Mouse (Mus musculus) intestine, embryonic 16.5 days (tissue): ENCODE results near the gene Fbxw9. TPM values are rescaled to one million over a fixed set of nuclear protein-coding genes. Genes with fewer than 3 reads are reported as not detected.

Experiments used
- ATAC-seq: fragments of 200-750 bp; cut with Nextera tagmentation; 2 replicates; pipeline ENCODE4 v1.8.0; 2017; ENCODE audit warnings: moderate TSS enrichment, moderate library complexity
- H3K27ac ChIP-seq: fragments of 300-500 bp; sonication (generic); 2 replicates; pipeline ENCODE4 v1.5.1; 2014; ENCODE audit warnings: mild to moderate bottlenecking, low read length
- H3K27me3 ChIP-seq: fragments of 300-500 bp; sonication (generic); replicated peaks from 2 replicates; pipeline ENCODE4 v1.6.1; 2014; ENCODE audit warnings: low read length, control low read depth, mixed read lengths; ENCODE audit not compliant: control insufficient read depth, insufficient read depth
- H3K36me3 ChIP-seq: fragments of 300-500 bp; sonication (generic); 2 replicates; pipeline ENCODE4 v1.6.1; 2014; ENCODE audit warnings: low read length, control low read depth; ENCODE audit not compliant: control insufficient read depth, insufficient read depth
- H3K4me1 ChIP-seq: fragments of 300-500 bp; sonication (generic); 2 replicates; pipeline ENCODE4 v1.6.1; 2014; ENCODE audit warnings: low read length, control low read depth, mixed read lengths; ENCODE audit not compliant: control insufficient read depth, insufficient read depth
- H3K4me2 ChIP-seq: fragments of 300-500 bp; sonication (generic); 2 replicates; pipeline ENCODE4 v1.6.1; 2014; ENCODE audit warnings: low read depth, low read length, control low read depth
- H3K4me3 ChIP-seq: fragments of 300-500 bp; sonication (generic); 2 replicates; pipeline ENCODE4 v1.5.1; 2014; ENCODE audit warnings: mild to moderate bottlenecking, low read length
- H3K9ac ChIP-seq: fragments of 300-500 bp; sonication (generic); 2 replicates; pipeline ENCODE4 v1.6.1; 2014; ENCODE audit warnings: low read depth, low read length
- H3K9me3 ChIP-seq: fragments of 300-500 bp; sonication (generic); 2 replicates; pipeline ENCODE4 v1.6.1; 2016; ENCODE audit warnings: low read length, control low read depth; ENCODE audit not compliant: control insufficient read depth
- WGBS: fragments of 180-500 bp; shearing (Covaris S2); extraction: QIAGEN DNeasy Blood & Tissue Kit; methylation state at CpG from one replicate; pipeline ENCODE4 v1.1.7; 2014; 5-methylcytosine and 5-hydroxymethylcytosine counted together
- polyA plus RNA-seq: library from polyadenylated mRNA; unstranded; fragments of >200 nt; fragmentation: Nextera tagmentation; extraction: Ambion mirVana; gene quantifications from 2 replicates; pipeline ENCODE4 v1.2.1, GENCODE M21; 2015

Fbxw9 gene
- polyA plus RNA-seq, 1 experiment from 2014 or later, result 30.7 TPM

DNA sequence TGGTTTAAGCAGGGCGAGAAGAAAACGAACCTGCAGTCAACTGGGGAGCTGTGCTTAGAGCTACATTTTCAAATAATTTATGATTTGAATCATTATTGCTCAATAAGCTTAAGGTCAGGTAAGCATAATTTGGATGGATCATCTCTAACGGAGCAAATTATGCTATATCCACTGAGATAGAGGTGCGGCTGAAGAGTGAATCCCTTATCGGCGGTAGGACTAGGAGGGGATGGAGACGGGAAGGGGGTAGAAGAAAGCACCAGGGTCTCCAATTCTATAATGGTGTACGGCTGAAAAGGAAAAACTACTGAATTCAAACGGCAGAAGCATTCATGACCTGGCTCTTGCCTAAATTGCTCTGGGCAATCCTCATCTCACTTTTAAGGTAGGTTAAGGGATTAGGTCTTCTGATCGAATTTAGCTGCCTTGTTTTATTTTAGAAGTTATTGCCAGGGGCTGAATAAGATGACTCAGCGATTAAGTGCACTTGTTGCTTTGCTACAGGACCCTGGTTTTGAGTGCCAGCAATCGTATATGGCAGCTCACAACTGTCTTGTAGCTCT, 24.6 kb upstream of the Fbxw9 start:
- peaks cover 16% of the 10 kb centered on the region for H3K4me1 ChIP-seq
- 3% methylated on average over 12 of the region's 12 CpGs for WGBS
- peak overlapping the region; percentile 84 for H3K4me3 ChIP-seq
- peak overlapping the region; percentile 81 for H3K4me2 ChIP-seq
- H3K27ac ChIP-seq, result peak overlapping the region; percentile 84
- H3K36me3 ChIP-seq, result peaks cover 9% of the 10 kb centered on the region
- H3K9ac ChIP-seq, result peak overlapping the region; percentile 75
- no peaks in the 10 kb centered on the region for H3K27me3 ChIP-seq
- H3K9me3 ChIP-seq, result no peaks in the 10 kb centered on the region
- no peak for ATAC-seq

GRCm38 (mm10) chr8:85035728-85036310, 24.0 kb upstream of the Fbxw9 start:
- H3K4me1 ChIP-seq, result peaks cover 16% of the 10 kb centered on the region
- under 1% methylated on average over 15 of the region's 15 CpGs for WGBS
- peak overlapping the region; percentile 75 for H3K9ac ChIP-seq
- H3K27me3 ChIP-seq, result no peaks in the 10 kb centered on the region
- peak; percentile 24; the same call in 1 of the 2 replicates for ATAC-seq
- H3K27ac ChIP-seq, result peak overlapping the region; percentile 84
- H3K4me2 ChIP-seq, result peak overlapping the region; percentile 81
- H3K4me3 ChIP-seq, result peak overlapping the region; percentile 84
- peaks cover 14% of the 10 kb centered on the region for H3K36me3 ChIP-seq
- H3K9me3 ChIP-seq, result no peaks in the 10 kb centered on the region

- peak overlapping the region; percentile 81 for H3K4me2 ChIP-seq
- peaks cover 16% of the 10 kb centered on the region for H3K4me1 ChIP-seq
- under 1% methylated on average over 9 of the region's 9 CpGs for WGBS
- H3K27ac ChIP-seq, result peak overlapping the region; percentile 84
- ATAC-seq, result peak; percentile 17
- no peaks in the 10 kb centered on the region for H3K9me3 ChIP-seq
- H3K27me3 ChIP-seq, result no peaks in the 10 kb centered on the region
- peak overlapping the region; percentile 75 for H3K9ac ChIP-seq
- H3K4me3 ChIP-seq, result peak overlapping the region; percentile 84
- H3K36me3 ChIP-seq, result peaks cover 14% of the 10 kb centered on the region
These were observed 23.5 kb upstream of the Fbxw9 start for GRCm38 (mm10) chr8:85036381-85036717.

- under 1% methylated on average over 59 of the region's 59 CpGs for WGBS
- H3K9me3 ChIP-seq, result no peaks in the 10 kb centered on the region
- peak within 1 kb of the TSS; percentile 99 for H3K9ac ChIP-seq
These were observed 23.0 kb upstream of the Fbxw9 start, which contains the start of gene Tnpo2 for GRCm38 (mm10) chr8:85036718-85037365. Tnpo2 (plus strand) TSS chr8:85036915.

DNA sequence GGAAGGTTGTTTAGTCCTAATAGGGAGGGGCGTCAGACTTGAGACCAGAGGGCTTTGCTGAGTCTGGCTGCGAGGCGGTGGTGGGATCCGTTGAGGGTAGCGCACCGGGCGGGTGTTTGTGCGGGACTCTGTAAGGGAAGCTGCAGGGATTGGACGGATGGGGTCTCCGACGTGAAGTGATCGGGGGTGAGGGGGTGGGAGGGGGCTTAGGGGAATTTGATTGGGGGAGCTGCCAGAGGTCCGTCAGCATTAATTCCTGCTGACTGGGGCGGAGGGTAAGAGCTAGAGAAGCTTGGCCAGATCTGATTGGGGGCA, 22.5 kb upstream of the Fbxw9 start:
- H3K27ac ChIP-seq, result peak overlapping the region; percentile 100
- H3K4me3 ChIP-seq, result peak overlapping the region; percentile 84
- H3K9ac ChIP-seq, result peak overlapping the region; percentile 99
- H3K4me1 ChIP-seq, result peaks cover 16% of the 10 kb centered on the region
- WGBS, result 0% methylated on average over 14 of the region's 14 CpGs
- H3K4me2 ChIP-seq, result peak overlapping the region; percentile 88
- H3K9me3 ChIP-seq, result no peaks in the 10 kb centered on the region
- H3K36me3 ChIP-seq, result peaks cover 8% of the 10 kb centered on the region
- ATAC-seq, result peak; percentile 37
- no peaks in the 10 kb centered on the region for H3K27me3 ChIP-seq

More at GRCm38 (mm10) chr8:85036718-85037365, 23.0 kb upstream of the Fbxw9 start, which contains the start of gene Tnpo2:
- peak within 1 kb of the TSS; percentile 88 for H3K4me2 ChIP-seq
- peak; percentile 90 for ATAC-seq
- H3K4me3 ChIP-seq, result peak within 1 kb of the TSS; percentile 84
- peaks cover 11% of the 10 kb centered on the region for H3K36me3 ChIP-seq
- H3K27me3 ChIP-seq, result no peaks in the 10 kb centered on the region
- H3K27ac ChIP-seq, result peak within 1 kb of the TSS; percentile 100
- H3K4me1 ChIP-seq, result peaks cover 16% of the 10 kb centered on the region

DNA sequence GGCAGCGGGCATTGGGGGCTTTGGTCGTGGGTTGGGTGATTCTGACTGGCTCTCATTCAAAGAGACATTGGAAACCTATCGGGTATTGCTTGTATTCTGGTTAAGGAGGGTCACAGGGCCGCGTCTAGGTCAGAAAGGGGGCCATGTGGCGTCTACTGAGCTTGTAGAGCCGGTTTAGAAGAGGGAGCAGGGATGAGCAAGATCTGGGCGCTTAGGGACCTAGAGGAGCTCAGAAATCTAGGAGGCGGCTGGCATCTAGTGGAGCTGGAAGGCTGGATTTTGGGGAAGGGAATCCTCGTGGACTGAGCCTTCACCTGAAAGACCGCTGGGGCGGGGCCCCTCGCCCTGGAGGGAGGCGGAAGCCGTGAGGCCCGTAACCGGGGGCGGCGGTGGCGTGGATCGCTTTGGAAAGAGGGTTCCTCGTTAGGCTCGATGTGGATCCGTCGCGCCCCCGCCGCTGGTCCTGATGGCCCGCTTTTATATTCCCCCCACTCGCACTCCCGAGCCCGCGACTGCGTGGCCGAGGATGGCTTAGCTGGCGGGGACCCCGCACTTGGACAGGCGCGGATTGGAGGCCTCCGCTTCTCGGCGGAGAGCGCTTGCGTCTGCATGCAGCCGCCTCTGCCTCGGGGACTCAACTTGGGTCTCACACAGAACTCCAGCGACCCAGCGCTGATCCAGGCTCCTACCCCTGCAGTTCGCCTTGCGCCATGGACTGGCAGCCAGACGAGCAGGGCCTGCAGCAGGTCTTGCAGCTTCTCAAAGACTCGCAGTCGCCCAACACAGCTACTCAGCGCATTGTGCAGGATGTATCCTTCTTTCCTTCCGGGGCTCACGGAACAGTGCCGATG, 21.9 kb upstream of the Fbxw9 start:
- Histone ChIP-seq H3K4me3 (peak overlapping the region; percentile 84), H3K4me2 (peak overlapping the region; percentile 88), H3K4me1 (peaks cover 16% of the 10 kb centered on the region), H3K27me3 (no peaks in the 10 kb centered on the region), H3K9me3 (no peaks in the 10 kb centered on the region), H3K36me3 (peaks cover 8% of the 10 kb centered on the region), H3K27ac (peak overlapping the region; percentile 100), H3K9ac (peak overlapping the region; percentile 99)
- WGBS, result under 1% methylated on average over 57 of the region's 57 CpGs
- peak; percentile 29 for ATAC-seq

GRCm38 (mm10) chr8:85043619-85044018, 16.2 kb upstream of the Fbxw9 start:
- peaks cover 4% of the 10 kb centered on the region for H3K4me1 ChIP-seq
- no peak overlapping the region for H3K27ac ChIP-seq
- no peak overlapping the region for H3K4me2 ChIP-seq
- WGBS, result 89% methylated on average over 6 of the region's 6 CpGs
- no peak overlapping the region for H3K4me3 ChIP-seq
- no peak for ATAC-seq
- H3K36me3 ChIP-seq, result peaks cover 29% of the 10 kb centered on the region
- H3K9ac ChIP-seq, result no peak overlapping the region
- no peaks in the 10 kb centered on the region for H3K9me3 ChIP-seq
- H3K27me3 ChIP-seq, result no peaks in the 10 kb centered on the region

GRCm38 (mm10) chr8:85057367-85057766, 2.5 kb upstream of the Fbxw9 start:
- Histone ChIP-seq H3K27ac (no peak overlapping the region), H3K4me1 (peaks cover 6% of the 10 kb centered on the region), H3K36me3 (peaks cover 39% of the 10 kb centered on the region), H3K4me2 (no peak overlapping the region), H3K9me3 (no peaks in the 10 kb centered on the region), H3K27me3 (no peaks in the 10 kb centered on the region), H3K9ac (no peak overlapping the region), H3K4me3 (no peak overlapping the region)
- 76% methylated on average over 7 of the region's 7 CpGs for WGBS
- ATAC-seq, result no peak

- no peak overlapping the region for H3K4me2 ChIP-seq
- peaks cover 6% of the 10 kb centered on the region for H3K4me1 ChIP-seq
- WGBS, result 91% methylated on average over 4 of the region's 4 CpGs
- H3K4me3 ChIP-seq, result no peak overlapping the region
- no peaks in the 10 kb centered on the region for H3K9me3 ChIP-seq
- no peaks in the 10 kb centered on the region for H3K27me3 ChIP-seq
- no peak for ATAC-seq
- no peaks in the 10 kb centered on the region; the same call in 1 of the 2 replicates for H3K36me3 ChIP-seq
- no peak overlapping the region for H3K27ac ChIP-seq
- H3K9ac ChIP-seq, result no peak overlapping the region
These were observed 2.7 kb downstream of the Fbxw9 start for GRCm38 (mm10) chr8:85062603-85063002.
